Mouse (Mus musculus): Measurements from ENCODE around the gene Vipas39.
"Not testable (repeated sequence)": the region's sequence is repeated elsewhere in the genome, so short reads cannot be mapped to it uniquely, and the experiment has no call there.

Gene Vipas39

DNA sequence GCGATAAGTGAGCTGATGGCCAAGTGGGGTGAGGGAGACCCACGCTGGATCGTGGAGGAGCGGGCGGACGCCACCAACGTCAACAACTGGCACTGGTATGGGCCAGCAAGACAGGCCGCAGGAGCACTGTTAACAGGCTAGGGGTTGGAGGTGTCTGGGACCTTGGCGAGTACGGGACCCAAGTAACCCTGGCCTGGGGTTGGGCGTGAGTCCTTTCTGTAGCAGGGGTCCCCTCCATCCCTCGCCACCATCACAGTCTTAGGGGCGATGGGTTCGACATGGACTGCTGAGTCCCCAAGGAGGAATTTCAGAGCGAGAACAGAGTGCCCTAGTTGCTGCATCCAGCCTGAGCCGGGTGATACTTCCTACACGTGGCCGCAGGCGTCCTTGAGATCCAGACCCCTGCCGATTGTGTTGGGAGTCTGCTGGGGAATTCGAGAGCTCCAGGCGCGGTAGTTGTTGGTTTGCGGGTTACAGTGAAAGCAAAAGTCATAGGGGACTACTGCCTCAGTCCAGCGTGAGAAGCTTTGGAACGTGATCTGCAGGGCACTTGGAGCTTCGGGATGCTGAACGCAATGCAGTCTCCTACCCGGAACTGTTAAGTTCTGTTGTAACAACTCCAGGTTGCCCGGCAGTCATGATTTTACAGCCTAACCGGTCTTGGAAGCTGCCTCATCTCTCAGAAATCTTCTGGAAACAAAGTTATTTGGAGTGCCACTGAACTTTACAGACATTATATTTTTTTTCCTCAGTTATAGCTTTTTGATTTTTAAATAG is 959 bp upstream of the Vipas39 start:
- DNase-seq = no peak

- no peak for DNase-seq
These were observed 612 bp downstream of the Vipas39 start for GRCm38 (mm10) chr12:87265444-87265843.

- no peak for DNase-seq
These were observed 5.5 kb downstream of the Vipas39 start for GRCm38 (mm10) chr12:87260562-87260961.

- no peak for DNase-seq
These were observed 9.4 kb downstream of the Vipas39 start for GRCm38 (mm10) chr12:87256629-87257028.

DNA sequence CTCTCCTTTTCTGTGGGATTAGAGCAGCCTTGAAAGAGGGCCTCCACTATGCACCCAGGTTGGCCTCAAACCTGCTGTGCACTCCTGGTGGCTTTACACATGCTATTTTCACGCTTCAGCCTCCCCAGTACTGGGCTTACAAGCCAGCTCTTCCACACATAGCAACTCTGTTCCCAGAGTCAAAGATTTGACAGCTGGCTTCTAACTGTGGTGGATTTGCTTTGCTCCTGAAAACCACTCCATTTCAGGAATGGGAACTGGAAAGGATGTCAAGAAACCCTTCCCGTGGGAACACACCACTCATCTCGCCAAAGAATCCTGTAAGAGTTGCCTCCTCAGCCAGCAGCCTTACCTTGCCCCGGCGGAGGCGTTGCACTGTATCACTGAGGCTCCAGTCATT is 12.2 kb downstream of the Vipas39 start:
- DNase-seq = no peak

DNA sequence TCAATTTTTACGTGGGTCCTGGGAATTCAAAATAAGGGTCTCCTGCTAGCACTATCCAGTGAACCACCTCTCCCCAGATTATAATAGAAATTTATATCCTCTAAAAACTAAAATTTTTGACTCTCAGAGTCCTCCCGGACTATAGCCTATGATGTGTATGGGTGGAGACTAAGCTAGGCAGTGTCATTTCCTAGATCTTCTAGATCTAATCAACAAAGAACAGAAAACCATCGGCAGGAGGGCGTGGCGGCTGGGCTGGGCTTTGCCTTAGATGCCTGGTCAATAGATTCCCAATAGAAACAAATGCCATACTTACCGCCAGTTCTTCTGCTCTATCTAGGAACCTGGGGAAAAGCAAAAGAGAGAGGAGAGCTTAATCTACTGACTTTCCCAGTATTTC is 15.9 kb downstream of the Vipas39 start:
- no peak for DNase-seq

GRCm38 (mm10) chr12:87238632-87239031 is 27.4 kb downstream of the Vipas39 start, which contains the start of gene Noxred1:
Noxred1 (minus strand) TSS chr12:87238732.
- no peak for DNase-seq

- DNase-seq = no peak
These were observed 29.1 kb downstream of the Vipas39 start for GRCm38 (mm10) chr12:87236882-87237483.

- DNase-seq = no peak
These were observed 35.6 kb downstream of the Vipas39 start for GRCm38 (mm10) chr12:87230379-87230895.

- DNase-seq = no peak
These were observed 36.4 kb downstream of the Vipas39 start for GRCm38 (mm10) chr12:87229633-87230032.

- no peak for DNase-seq
These were observed 39.3 kb downstream of the Vipas39 start for GRCm38 (mm10) chr12:87226801-87227200.

DNA sequence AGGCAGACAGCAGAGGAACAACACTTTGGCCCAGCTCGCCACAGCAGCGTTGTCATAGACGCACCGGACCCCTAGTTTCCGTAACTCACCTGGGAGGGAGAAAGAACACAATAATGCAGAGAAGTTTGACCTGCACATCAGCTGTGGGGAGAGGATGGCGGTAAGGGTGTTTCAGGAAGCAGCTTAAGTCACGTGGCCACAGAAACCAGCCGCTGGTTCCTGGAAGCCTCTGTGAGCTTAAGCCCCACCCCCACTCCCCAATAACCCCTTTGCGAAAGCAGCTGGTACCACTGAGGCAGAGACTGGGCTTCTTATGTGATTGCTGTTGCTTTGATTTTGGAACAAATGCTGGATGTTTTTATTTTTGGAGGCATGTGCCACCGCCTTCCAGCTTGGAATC is 41.1 kb downstream of the Vipas39 start:
- no peak for DNase-seq

DNA sequence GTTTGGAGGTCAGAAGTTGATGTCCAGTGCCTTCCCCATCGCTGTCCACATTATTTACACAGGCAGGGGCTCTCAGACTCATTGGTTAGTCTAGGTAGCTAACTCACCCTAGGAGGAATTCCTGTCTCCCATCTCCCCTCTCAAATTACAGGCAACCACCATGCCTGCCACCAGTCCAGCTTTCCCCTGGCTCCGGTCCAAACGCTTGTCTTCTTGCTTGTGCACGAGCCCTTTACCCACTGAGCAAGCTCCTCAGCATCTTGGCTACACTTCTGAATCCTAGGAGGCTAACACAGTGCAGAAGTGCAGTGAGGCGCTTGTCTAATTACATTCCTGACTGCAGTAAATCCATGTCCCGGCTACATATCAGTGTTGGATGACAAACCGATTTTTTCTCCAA is 46.7 kb downstream of the Vipas39 start:
- DNase-seq = no peak

GRCm38 (mm10) chr12:87217596-87217995 is 48.5 kb downstream of the Vipas39 start:
- DNase-seq = no peak

GRCm38 (mm10) chr12:87216053-87216452 is 50.0 kb downstream of the Vipas39 start:
- no peak for DNase-seq

- DNase-seq = no peak
These were observed 53.0 kb downstream of the Vipas39 start for GRCm38 (mm10) chr12:87212844-87213606.

- not testable (repeated sequence) for DNase-seq
These were observed 60.3 kb downstream of the Vipas39 start for GRCm38 (mm10) chr12:87205789-87206188.

DNA sequence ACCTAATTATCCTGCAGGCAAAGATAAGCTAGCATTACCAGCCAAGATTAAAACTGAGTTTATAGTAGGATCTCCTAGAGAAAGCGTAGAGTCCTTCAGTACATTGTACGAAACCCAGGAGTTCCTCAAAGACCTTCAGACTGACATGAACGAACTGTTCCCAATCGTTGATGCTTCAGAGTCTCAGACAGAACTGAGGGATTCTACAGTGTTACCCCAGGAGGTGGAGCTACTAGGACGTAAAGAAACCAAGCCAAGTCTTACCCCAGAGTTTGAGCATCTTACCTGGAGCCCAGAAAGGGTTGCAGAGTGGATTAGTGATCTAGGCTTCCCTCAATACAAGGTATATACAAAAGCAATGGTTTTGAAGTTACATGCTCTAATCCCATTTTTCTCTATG is 64.4 kb downstream of the Vipas39 start:
- DNase-seq = no peak

DNA sequence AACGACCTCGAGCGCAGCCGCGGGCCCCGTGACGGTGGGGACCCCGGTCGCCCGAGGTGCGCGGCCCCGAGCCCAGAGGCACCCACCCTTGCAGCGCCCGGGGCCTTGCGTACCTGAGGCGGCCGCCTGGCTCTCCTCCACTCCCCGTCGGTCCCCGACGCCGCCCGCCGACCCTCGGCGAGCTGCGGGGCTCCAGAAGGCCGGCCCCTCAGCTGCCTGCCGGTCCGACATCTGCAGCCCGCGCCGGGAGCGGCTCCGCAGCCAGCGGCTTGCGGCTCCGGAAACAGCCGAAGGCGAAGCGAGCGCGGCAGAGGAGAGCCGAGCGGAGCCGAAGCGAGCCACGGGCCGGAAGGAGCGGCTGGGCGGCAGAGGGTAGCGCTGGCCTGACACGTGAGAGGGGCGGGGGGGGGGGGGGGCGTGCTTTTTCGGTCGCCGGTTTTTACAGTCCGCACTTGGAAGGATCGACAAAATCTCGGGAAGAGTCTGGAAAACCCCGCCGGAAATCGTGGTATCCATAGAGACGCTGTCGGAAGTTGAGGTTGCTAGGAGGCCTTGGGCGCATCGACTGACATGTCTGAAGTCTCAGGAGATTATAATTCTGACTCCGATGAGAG is 66.0 kb downstream of the Vipas39 start, which contains the start of gene Tmed8:
Tmed8 (minus strand) TSS at position 482 of the 614 bp plus-strand sequence.
- peak; percentile 83 for DNase-seq

DNA sequence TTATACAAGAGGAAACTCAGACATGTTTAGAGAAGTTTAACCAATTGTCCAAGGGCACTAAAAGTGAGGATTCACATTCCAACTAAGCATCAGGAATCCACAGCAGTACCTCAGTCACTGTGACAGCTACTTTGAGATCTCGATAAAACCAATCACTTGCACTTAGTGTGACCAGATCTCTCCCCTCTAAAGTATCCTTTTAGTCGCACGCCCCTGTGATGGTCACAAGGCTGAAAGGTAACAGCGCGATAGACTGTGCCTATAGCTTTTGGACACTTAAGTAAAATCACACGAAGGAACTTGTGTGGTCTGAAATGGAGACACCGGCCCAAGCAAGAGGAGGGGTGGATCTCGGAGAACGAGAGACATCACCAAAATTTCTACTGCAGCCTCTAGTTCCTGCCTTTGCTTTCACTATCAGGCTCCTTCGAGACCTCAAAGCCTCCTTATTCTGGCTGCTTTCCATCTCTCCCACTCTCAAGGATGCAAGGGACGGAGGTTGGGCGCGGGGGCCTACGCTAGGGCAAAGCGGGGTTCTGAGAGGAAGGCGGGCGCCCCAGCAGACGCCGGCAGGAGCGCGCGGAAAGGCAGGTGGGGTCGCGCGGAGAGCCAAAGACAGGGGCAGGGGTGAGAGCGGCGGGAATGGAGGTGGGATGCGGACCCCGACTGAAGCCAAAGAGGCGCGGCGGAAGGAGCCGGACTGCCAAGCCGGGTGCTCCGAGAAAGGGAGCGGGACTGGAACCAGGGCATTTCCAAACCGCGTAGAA is 66.7 kb downstream of the Vipas39 start, which contains the start of gene Samd15:
Samd15 (plus strand) TSS at position 518 of the 767 bp plus-strand sequence.
- DNase-seq = peak; percentile 41

DNA sequence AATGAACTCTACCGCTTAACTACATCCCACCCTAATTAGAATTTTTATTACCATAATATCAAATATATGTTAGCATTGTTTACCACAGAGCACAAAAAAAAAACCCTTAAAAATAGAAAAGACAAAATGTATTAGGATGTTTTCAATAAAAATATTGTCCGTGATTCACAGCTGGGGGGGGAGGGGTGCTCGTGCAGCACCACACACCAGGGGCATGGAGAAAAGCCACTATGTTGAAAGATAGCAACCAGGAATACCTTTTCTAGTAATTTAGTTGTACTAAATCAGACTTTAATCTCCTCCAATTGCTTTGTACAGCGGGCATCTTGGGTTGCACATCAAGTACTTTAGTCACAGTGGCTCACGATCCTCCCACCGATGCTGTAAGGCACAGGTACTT is 67.3 kb downstream of the Vipas39 start:
- DNase-seq = no peak

GRCm38 (mm10) chr12:87196310-87196709 is 69.7 kb downstream of the Vipas39 start:
- no peak for DNase-seq
